1 mouse cellular context compared by ENCODE assay signal in the genomic region with DNA sequence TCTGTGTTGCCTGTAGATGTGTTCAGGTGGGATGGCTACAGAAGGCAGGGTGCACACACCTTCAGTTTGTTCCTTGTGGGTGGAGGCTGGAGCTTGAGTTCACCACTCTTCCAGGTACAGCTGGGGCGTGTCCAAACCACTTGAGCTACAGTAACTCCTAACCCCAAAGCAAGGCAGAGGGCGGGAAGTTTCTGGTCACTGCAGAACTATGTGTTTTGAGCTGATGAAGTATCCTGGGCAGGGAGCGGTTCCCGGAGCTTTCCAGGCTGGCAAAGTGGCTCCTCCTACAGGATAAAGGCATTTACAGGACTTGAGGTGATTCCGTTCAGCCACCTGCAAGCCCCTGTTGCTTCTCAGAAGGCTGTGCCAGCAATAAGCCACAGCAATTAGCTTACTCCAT.
TF ChIP-seq lines count a peak whose summit lies in the region.

No protein-coding gene starts in this region.

TF ChIP-seq in MEL, 35 proteins besides CTCF, POLR2A, EP300 and RAD21:
- TF ChIP-seq ETS1 (IDR thresholded peaks at IDR 0.05; ENCODE audit: low read depth, low read length) (no peak), POLR2AphosphoS2 (IDR thresholded peaks at IDR 0.05; ENCODE audit: low read length) (no peak; the same call in none of the 2 replicates), RCOR1 (IDR thresholded peaks at IDR 0.05; ENCODE audit: low read depth, low read length) (no peak), CHD1 (IDR thresholded peaks at IDR 0.05; ENCODE audit: low read depth, low read length) (no peak), NELFE (IDR thresholded peaks at IDR 0.05; ENCODE audit: low read depth, low read length) (no peak), ZC3H11A (IDR thresholded peaks at IDR 0.05; ENCODE audit: low read depth, low read length) (no peak), USF2 (IDR thresholded peaks at IDR 0.05; ENCODE audit: borderline replicate concordance in 1 of 2, insufficient read depth in 1 of 2, low read depth in 1 of 2, low read length in 2 of 2) (no peak), POLR2AphosphoS5 (IDR thresholded peaks at IDR 0.05; ENCODE audit: borderline replicate concordance, low read depth, low read length) (no peak), JUND (IDR thresholded peaks at IDR 0.05; ENCODE audit: low read depth, low read length) (no peak)
